Mouse (Mus musculus) small intestine, adult 2 months (tissue): ENCODE results near the gene Slco3a1.

Experiments
- CTCF ChIP-seq: fragments of 200-500 bp; IDR thresholded peaks from 2 replicates; pipeline ENCODE4 v1.5.1; 2012; ENCODE audit warnings: low read depth, mild to moderate bottlenecking, control low read depth, inconsistent platforms, low read length, moderate library complexity, mixed read lengths; ENCODE audit not compliant: insufficient replicate concordance, insufficient read length; ENCODE audit errors: extremely low read depth
- POLR2A ChIP-seq: fragments of 200-500 bp; IDR thresholded peaks from 2 replicates; pipeline ENCODE4 v1.6.1; 2012; ENCODE audit warnings: low read depth, mild to moderate bottlenecking, control low read depth, inconsistent platforms, low read length, moderate library complexity

DNA sequence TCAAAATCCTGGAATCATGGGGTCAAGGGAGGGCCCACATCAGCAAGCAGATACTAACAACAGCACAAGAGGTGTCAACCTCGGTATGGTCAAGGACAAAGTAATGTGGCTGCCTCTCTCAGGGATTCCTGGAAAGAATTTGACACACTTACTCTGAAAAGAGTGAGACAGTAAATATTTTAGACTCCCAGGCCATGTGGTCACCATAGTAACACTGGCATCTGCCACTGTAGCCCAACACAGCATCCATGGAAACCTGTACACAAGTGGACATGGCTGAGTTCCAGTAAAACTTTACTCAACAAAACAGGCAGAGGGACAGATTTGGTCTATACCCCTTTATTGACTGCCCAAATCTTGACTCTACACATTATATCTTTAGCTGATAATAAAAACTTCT, 43.9 kb downstream of the Slco3a1 start:
- no peak for TF ChIP-seq POLR2A
- no peak for TF ChIP-seq CTCF
